Mouse (Mus musculus) embryonic fibroblast, embryonic 13.5 days (primary cell): ENCODE results near the gene Hoxa7. TPM values are rescaled to one million over a fixed set of nuclear protein-coding genes. Genes with fewer than 3 reads are reported as not detected.

Experiments used
- H3K27ac ChIP-seq: 2 replicates; pipeline ENCODE4 v1.5.1; 2012; ENCODE audit warnings: low read length, control low read depth, inconsistent platforms; ENCODE audit not compliant: insufficient read depth
- H3K4me1 ChIP-seq: 2 replicates; pipeline ENCODE4 v1.6.1; 2011; ENCODE audit warnings: low read length; ENCODE audit not compliant: control insufficient read depth, insufficient read depth
- H3K4me3 ChIP-seq: 2 replicates; pipeline ENCODE4 v1.5.1; 2011; ENCODE audit warnings: mild to moderate bottlenecking, control low read depth, low read length; ENCODE audit not compliant: insufficient read depth
- CTCF ChIP-seq: IDR thresholded peaks from 2 replicates; pipeline ENCODE4 v1.5.1; 2011; ENCODE audit warnings: mild to moderate bottlenecking, control low read depth, low read length, moderate library complexity, borderline replicate concordance; ENCODE audit not compliant: insufficient read depth
- POLR2A ChIP-seq: IDR thresholded peaks from 2 replicates; pipeline ENCODE4 v1.6.1; 2011; ENCODE audit warnings: low read depth, mild to moderate bottlenecking, control low read depth, low read length, moderate library complexity
- polyA plus RNA-seq: library from polyadenylated mRNA; stranded (reverse); fragments of >200 nt; gene quantifications from 2 replicates; pipeline ENCODE4 v1.2.4, GENCODE M21; 2011; ENCODE audit warnings: low read depth; ENCODE audit not compliant: missing spikeins, insufficient read length

Hoxa7 gene
- polyA plus RNA-seq, 1 experiment = 15.8 TPM

GRCm38 (mm10) chr6:52171938-52172337 lies 49.7 kb downstream of the Hoxa7 start:
- H3K4me3 ChIP-seq = no peak overlapping the region
- H3K27ac ChIP-seq = peak overlapping the region; percentile 66
- TF ChIP-seq POLR2A (no peak), CTCF (no peak)
- H3K4me1 ChIP-seq = peaks cover 8% of the 10 kb centered on the region

- TF ChIP-seq CTCF (no peak), POLR2A (no peak)
- H3K4me1 ChIP-seq = peaks cover 8% of the 10 kb centered on the region
- H3K27ac ChIP-seq = peak overlapping the region; percentile 66
- H3K4me3 ChIP-seq = no peak overlapping the region
Measured at GRCm38 (mm10) chr6:52171331-52171730, 50.3 kb downstream of the Hoxa7 start.

DNA sequence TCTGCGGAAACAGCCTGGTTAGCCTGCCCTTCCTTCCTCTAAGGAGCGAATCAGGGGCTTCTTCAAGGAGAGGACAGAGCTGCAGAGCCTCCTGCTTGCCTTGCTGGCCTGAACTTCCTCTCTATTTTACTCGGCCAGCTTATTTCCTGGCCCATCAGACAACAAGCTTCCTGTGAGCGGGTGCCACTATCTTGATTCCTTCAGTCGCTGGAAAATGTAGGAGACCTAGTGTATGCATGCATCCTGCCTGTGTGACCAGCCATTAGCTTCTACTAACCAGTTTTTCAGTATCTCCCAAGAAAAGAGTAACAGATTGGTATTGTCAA lies 50.8 kb downstream of the Hoxa7 start:
- TF ChIP-seq CTCF = no peak
- no peak for TF ChIP-seq POLR2A
- Histone ChIP-seq H3K27ac (peak overlapping the region; percentile 66), H3K4me1 (peaks cover 8% of the 10 kb centered on the region), H3K4me3 (no peak overlapping the region)

- no peak for TF ChIP-seq POLR2A
- TF ChIP-seq CTCF = no peak
- Histone ChIP-seq H3K27ac (peak overlapping the region; percentile 66), H3K4me1 (peaks cover 8% of the 10 kb centered on the region), H3K4me3 (no peak overlapping the region)
Measured at GRCm38 (mm10) chr6:52170166-52170897, 51.3 kb downstream of the Hoxa7 start.

GRCm38 (mm10) chr6:52169499-52170165 lies 52.0 kb downstream of the Hoxa7 start:
- H3K4me1 ChIP-seq = peaks cover 8% of the 10 kb centered on the region
- peak overlapping the region; percentile 66; the same call in 1 of the 2 replicates for H3K27ac ChIP-seq
- TF ChIP-seq CTCF (no peak), POLR2A (no peak)
- H3K4me3 ChIP-seq = no peak overlapping the region

- peak overlapping the region; percentile 19; the same call in 1 of the 2 replicates for H3K4me3 ChIP-seq
- TF ChIP-seq POLR2A = no peak
- no peak for TF ChIP-seq CTCF
- H3K27ac ChIP-seq = peak overlapping the region; percentile 79
- peaks cover 8% of the 10 kb centered on the region for H3K4me1 ChIP-seq
Measured at GRCm38 (mm10) chr6:52168191-52169055, 53.2 kb downstream of the Hoxa7 start.

GRCm38 (mm10) chr6:52167736-52168161 lies 53.9 kb downstream of the Hoxa7 start:
- peaks cover 10% of the 10 kb centered on the region for H3K4me1 ChIP-seq

GRCm38 (mm10) chr6:52167176-52167575 lies 54.5 kb downstream of the Hoxa7 start:
- H3K4me1 ChIP-seq = peaks cover 10% of the 10 kb centered on the region
- peak overlapping the region; percentile 79 for H3K27ac ChIP-seq
- TF ChIP-seq POLR2A = no peak
- TF ChIP-seq CTCF = no peak
- H3K4me3 ChIP-seq = peak overlapping the region; percentile 19; the same call in 1 of the 2 replicates

More at GRCm38 (mm10) chr6:52167736-52168161, 53.9 kb downstream of the Hoxa7 start:
- Histone ChIP-seq H3K27ac (peak overlapping the region; percentile 79), H3K4me3 (peak overlapping the region; percentile 19; the same call in 1 of the 2 replicates)
- TF ChIP-seq CTCF = no peak

DNA sequence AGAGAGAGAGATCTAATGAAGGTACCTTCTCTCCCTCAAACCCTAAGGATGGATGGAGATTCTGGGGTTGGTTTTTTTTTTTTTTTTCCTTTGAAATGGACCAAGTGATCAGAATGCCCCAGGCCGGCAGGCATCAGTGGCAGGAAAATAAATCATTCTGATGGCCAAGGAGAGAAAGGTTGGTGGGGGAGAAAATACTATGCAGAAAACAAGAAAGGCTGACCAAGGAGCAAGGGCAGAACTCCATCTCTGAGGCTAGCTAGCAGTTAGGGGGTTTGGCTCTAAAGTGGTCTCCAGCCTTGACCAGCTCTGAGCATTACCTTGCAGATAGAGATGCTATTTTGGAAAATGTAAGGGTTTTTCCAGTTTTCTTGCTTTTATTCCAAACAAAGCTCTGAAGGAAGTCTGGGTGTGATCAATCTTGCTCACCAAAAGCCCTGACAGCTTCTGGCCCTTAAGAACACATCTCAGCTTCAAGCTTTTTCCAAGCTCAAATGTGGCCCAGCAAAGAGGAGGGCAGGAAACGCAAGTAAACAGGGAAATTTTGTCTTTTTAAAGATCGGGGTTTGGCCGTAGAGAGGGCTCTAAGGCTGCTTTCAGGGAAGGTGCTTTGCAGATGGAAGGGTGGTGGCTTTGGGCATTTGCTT lies 55.1 kb downstream of the Hoxa7 start:
- Histone ChIP-seq H3K4me1 (peaks cover 9% of the 10 kb centered on the region), H3K27ac (peak overlapping the region; percentile 79), H3K4me3 (0 out of 2 replicates have a peak overlapping the region, but pooled peaks have one; percentile 3)
- no peak for TF ChIP-seq CTCF
- no peak for TF ChIP-seq POLR2A
